Mouse (Mus musculus) brain, adult 10 weeks (tissue): Measurements from ENCODE around the gene Ifitm1. TPM values are rescaled to one million over a fixed set of nuclear protein-coding genes. Genes with fewer than 3 reads are reported as not detected.

Experiments
- polyA plus RNA-seq: library from polyadenylated mRNA; stranded (reverse); fragments of 350-450 nt; fragmentation: Illumina TruSeq; extraction: RNeasy Lipid Tissue Mini Kit (QIAGEN cat#74804); gene quantifications from one replicate; pipeline ENCODE4 v1.2.3, GENCODE M21; 2015; ENCODE audit warnings: low read depth, low replicate concordance

Gene Ifitm1
- polyA plus RNA-seq, result 8.0 TPM

GRCm38 (mm10) chr7:140966921-140967320 lies at the start of gene Ifitm1:
Gene Ifitm1, plus strand, starts transcription at chr7:140967221.

GRCm38 (mm10) chr7:140920418-140921029 lies 46.5 kb upstream of the Ifitm1 start, which contains the start of gene Nlrp6:
Gene Nlrp6, plus strand, starts transcription at chr7:140920902.

GRCm38 (mm10) chr7:140941222-140942051 lies 25.6 kb upstream of the Ifitm1 start, which contains the start of gene Pgghg:
Gene Pgghg, plus strand, starts transcription at chr7:140941391.

GRCm38 (mm10) chr7:140949824-140950530 lies 17.0 kb upstream of the Ifitm1 start, which contains the start of gene Ifitm5:
Gene Ifitm5, minus strand, starts transcription at chr7:140950291.

GRCm38 (mm10) chr7:140955758-140956555 lies 11.1 kb upstream of the Ifitm1 start, which contains the start of the genes Gm45717 and Ifitm2:
Gene Gm45717, minus strand, starts transcription at chr7:140955937.
Gene Ifitm2, minus strand, starts transcription at chr7:140955987.

GRCm38 (mm10) chr7:141010593-141010992 lies 43.6 kb downstream of the Ifitm1 start, which contains the start of gene Ifitm3:
Gene Ifitm3, minus strand, starts transcription at chr7:141010770.

GRCm38 (mm10) chr7:141017824-141018223 lies 50.8 kb downstream of the Ifitm1 start, which contains the start of gene Ifitm6:
Gene Ifitm6, minus strand, starts transcription at chr7:141017924.

Other genes starting within 250 kb of the Ifitm1 start
- 0.73 TPM for gene Cyp2e1, start 203.5 kb upstream of the Ifitm1 start, polyA plus RNA-seq
- gene Syce1, start 179.4 kb upstream of the Ifitm1 start, polyA plus RNA-seq, result 0.52 TPM
- gene Zfp941, start 145.0 kb upstream of the Ifitm1 start, polyA plus RNA-seq, result 21.9 TPM
- 1.6 TPM for gene Urah, start 132.2 kb upstream of the Ifitm1 start, polyA plus RNA-seq
- not detected for gene Scgb1c1, start 121.7 kb upstream of the Ifitm1 start, polyA plus RNA-seq
- gene Odf3, start 119.4 kb upstream of the Ifitm1 start, polyA plus RNA-seq, result 0.28 TPM
- gene Gm45785, start 110.9 kb upstream of the Ifitm1 start, polyA plus RNA-seq, result not detected
- gene Ric8a, start 110.3 kb upstream of the Ifitm1 start, polyA plus RNA-seq, result 66.6 TPM
- 34.2 TPM for gene Bet1l, start 109.6 kb upstream of the Ifitm1 start, polyA plus RNA-seq
- gene Psmd13, start 85.3 kb upstream of the Ifitm1 start, polyA plus RNA-seq, result 133 TPM
- gene Sirt3, start 84.9 kb upstream of the Ifitm1 start, polyA plus RNA-seq, result 133 TPM
- gene Cox8b, start 66.8 kb upstream of the Ifitm1 start, polyA plus RNA-seq, result 4.6 TPM
- gene Nlrp6, start 46.3 kb upstream of the Ifitm1 start, polyA plus RNA-seq, result 0.34 TPM
- 4.3 TPM for gene Pgghg, start 25.8 kb upstream of the Ifitm1 start, polyA plus RNA-seq
- not detected for gene Ifitm5, start 16.9 kb upstream of the Ifitm1 start, polyA plus RNA-seq
- not detected for gene Gm45717, start 11.3 kb upstream of the Ifitm1 start, polyA plus RNA-seq
- 31.6 TPM for gene Ifitm2, start 11.2 kb upstream of the Ifitm1 start, polyA plus RNA-seq
- 39.7 TPM for gene Ifitm3, start 43.5 kb downstream of the Ifitm1 start, polyA plus RNA-seq
- 1.1 TPM for gene Ifitm6, start 50.7 kb downstream of the Ifitm1 start, polyA plus RNA-seq
- not detected for gene Gm17387, start 61.9 kb downstream of the Ifitm1 start, polyA plus RNA-seq
- gene B4galnt4, start 93.9 kb downstream of the Ifitm1 start, polyA plus RNA-seq, result 44.9 TPM
- not detected for gene Pkp3, start 111.0 kb downstream of the Ifitm1 start, polyA plus RNA-seq
- gene Sigirr, start 133.4 kb downstream of the Ifitm1 start, polyA plus RNA-seq, result 2.7 TPM
- gene Ano9, start 150.6 kb downstream of the Ifitm1 start, polyA plus RNA-seq, result not detected
- gene Ptdss2, start 155.2 kb downstream of the Ifitm1 start, polyA plus RNA-seq, result 59.5 TPM
- 53.6 TPM for gene Rnh1, start 205.6 kb downstream of the Ifitm1 start, polyA plus RNA-seq
- 235 TPM for gene Hras, start 226.8 kb downstream of the Ifitm1 start, polyA plus RNA-seq
- 3.7 TPM for gene Lrrc56, start 226.9 kb downstream of the Ifitm1 start, polyA plus RNA-seq
- not detected for gene Lmntd2, start 246.9 kb downstream of the Ifitm1 start, polyA plus RNA-seq
- 2.9 TPM for gene Rassf7, start 248.6 kb downstream of the Ifitm1 start, polyA plus RNA-seq